Mouse (Mus musculus): Measurements from ENCODE around the gene Farsb. TPM values are rescaled to one million over a fixed set of nuclear protein-coding genes. Genes with fewer than 3 reads are reported as not detected.

The Farsb gene
- polyA plus RNA-seq, 1 experiment, result 23.1 TPM

DNA sequence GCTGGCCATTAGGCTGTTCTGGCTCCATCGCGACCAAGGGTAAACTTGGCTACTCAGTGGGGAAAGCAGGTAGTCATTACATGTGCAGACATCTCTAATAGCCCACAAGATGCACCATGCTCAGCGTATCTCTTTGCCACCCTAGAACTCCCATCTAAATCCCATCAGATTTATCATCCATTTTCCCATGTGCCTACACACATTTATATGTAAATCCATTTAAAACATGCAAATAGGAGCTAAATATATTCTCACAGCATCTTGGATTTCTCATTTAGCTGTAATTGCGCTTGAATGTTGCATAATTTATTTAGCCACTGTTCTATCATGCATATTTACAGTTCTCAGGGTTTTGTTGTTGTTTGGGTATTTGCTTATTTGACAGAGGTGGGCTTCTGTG lies 107.7 kb downstream of the Farsb start:
- Histone ChIP-seq H3K4me3 (ENCODE audit: insufficient read depth, low read depth, low read length) (no peak overlapping the region), H3K27ac (ENCODE audit: insufficient read depth, low read depth, low read length) (no peak overlapping the region), H3K27me3 (replicated peaks; ENCODE audit: control insufficient read depth, insufficient read depth, low read length) (no peaks in the 10 kb centered on the region), H3K36me3 (ENCODE audit: control insufficient read depth, insufficient read depth, low read length) (no peaks in the 10 kb centered on the region), H3K4me1 (ENCODE audit: control insufficient read depth, insufficient read depth, low read length) (no peaks in the 10 kb centered on the region)
- DNase-seq, result no peak
- WGBS, result 92% methylated on average over 4 of the region's 4 CpGs
- TF ChIP-seq CTCF (conservative IDR thresholded peaks at IDR 0.05; ENCODE audit: insufficient read depth, insufficient read length, low read depth, low read length) (no peak), POLR2A (IDR thresholded peaks at IDR 0.05; ENCODE audit: low read depth, low read length) (no peak)

DNA sequence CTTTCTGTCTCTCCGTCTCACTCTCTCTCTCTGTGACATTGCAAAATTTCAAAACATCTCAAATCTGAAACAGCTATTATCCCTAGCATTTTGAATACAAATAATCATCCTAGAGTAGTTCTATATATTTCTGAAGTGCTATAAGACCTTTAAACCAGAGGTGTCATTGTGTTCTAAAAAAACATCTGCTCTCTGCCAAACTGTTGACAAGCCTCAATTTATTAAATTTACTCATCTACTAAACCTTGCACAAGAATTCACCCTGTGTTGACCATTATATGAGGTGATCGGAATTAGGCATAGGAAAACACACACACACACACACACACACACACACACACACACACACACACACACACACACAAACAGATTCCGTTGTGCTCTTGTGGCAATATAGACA lies 113.6 kb downstream of the Farsb start:
- Histone ChIP-seq H3K36me3 (ENCODE audit: control insufficient read depth, insufficient read depth, low read length) (no peaks in the 10 kb centered on the region), H3K27me3 (replicated peaks; ENCODE audit: control insufficient read depth, insufficient read depth, low read length) (no peaks in the 10 kb centered on the region), H3K27ac (ENCODE audit: insufficient read depth, low read depth, low read length) (no peak overlapping the region), H3K4me3 (ENCODE audit: insufficient read depth, low read depth, low read length) (no peak overlapping the region), H3K4me1 (ENCODE audit: control insufficient read depth, insufficient read depth, low read length) (no peaks in the 10 kb centered on the region; the same call in 1 of the 2 replicates)
- no peak for TF ChIP-seq POLR2A (IDR thresholded peaks at IDR 0.05; ENCODE audit: low read depth, low read length)
- no peak for TF ChIP-seq CTCF (conservative IDR thresholded peaks at IDR 0.05; ENCODE audit: insufficient read depth, insufficient read length, low read depth, low read length)
- WGBS, result 87% methylated on average over 3 of the region's 3 CpGs
- no peak for DNase-seq

DNA sequence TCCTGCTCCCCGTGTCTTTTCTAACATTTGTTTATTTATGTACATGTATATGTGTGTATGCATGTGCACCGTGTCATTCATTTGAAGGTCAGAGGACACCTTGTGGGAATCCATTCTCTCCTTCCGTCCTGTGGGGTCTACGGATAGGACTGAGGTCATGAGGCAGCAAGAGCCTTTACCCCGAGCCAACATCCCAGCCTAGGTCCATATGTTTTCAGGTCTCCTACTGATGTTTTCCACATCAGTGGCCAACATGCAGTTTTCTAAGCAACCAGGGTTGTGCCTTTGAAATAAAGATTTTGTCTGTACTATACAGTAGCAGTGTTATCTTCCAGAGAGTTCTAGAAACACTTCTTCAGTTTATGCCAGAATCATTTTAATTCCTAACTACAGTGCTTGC lies 114.9 kb downstream of the Farsb start:
- Histone ChIP-seq H3K27ac (ENCODE audit: insufficient read depth, low read depth, low read length) (no peak overlapping the region), H3K36me3 (ENCODE audit: control insufficient read depth, insufficient read depth, low read length) (no peaks in the 10 kb centered on the region), H3K27me3 (replicated peaks; ENCODE audit: control insufficient read depth, insufficient read depth, low read length) (no peaks in the 10 kb centered on the region), H3K4me1 (ENCODE audit: control insufficient read depth, insufficient read depth, low read length) (no peaks in the 10 kb centered on the region; the same call in 1 of the 2 replicates), H3K4me3 (ENCODE audit: insufficient read depth, low read depth, low read length) (no peak overlapping the region)
- WGBS, result 88% methylated on average over 5 of the region's 5 CpGs
- TF ChIP-seq POLR2A (IDR thresholded peaks at IDR 0.05; ENCODE audit: low read depth, low read length) (no peak), CTCF (conservative IDR thresholded peaks at IDR 0.05; ENCODE audit: insufficient read depth, insufficient read length, low read depth, low read length) (no peak)
- DNase-seq, result no peak

DNA sequence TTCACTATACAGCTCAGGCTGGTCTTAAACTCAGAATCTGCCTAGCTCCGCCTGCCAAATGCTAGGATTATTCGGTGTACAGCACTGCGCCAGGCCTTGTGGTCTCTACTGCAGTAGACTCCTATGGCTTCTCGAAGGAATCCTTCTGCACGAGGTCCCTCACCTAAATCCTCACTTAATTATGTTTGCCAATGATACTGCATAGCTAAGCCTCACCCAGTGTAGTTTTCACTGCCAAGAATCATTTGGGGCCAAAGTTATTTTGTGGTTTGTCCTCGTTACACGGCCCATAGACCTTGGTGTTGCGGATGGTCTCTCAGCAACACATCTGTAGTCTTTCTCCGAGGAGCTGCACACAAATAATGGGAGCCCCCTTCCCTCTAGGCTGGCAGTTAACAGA lies 116.4 kb downstream of the Farsb start:
- 78% methylated on average over 9 of the region's 9 CpGs for WGBS
- no peaks in the 10 kb centered on the region for H3K27me3 ChIP-seq (replicated peaks; ENCODE audit: control insufficient read depth, insufficient read depth, low read length)
- no peaks in the 10 kb centered on the region for H3K36me3 ChIP-seq (ENCODE audit: control insufficient read depth, insufficient read depth, low read length)
- no peak for DNase-seq
- no peaks in the 10 kb centered on the region; the same call in 1 of the 2 replicates for H3K4me1 ChIP-seq (ENCODE audit: control insufficient read depth, insufficient read depth, low read length)
- TF ChIP-seq POLR2A (IDR thresholded peaks at IDR 0.05; ENCODE audit: low read depth, low read length) (no peak), CTCF (conservative IDR thresholded peaks at IDR 0.05; ENCODE audit: insufficient read depth, insufficient read length, low read depth, low read length) (no peak)
- no peak overlapping the region for H3K4me3 ChIP-seq (ENCODE audit: insufficient read depth, low read depth, low read length)
- H3K27ac ChIP-seq (ENCODE audit: insufficient read depth, low read depth, low read length), result no peak overlapping the region

DNA sequence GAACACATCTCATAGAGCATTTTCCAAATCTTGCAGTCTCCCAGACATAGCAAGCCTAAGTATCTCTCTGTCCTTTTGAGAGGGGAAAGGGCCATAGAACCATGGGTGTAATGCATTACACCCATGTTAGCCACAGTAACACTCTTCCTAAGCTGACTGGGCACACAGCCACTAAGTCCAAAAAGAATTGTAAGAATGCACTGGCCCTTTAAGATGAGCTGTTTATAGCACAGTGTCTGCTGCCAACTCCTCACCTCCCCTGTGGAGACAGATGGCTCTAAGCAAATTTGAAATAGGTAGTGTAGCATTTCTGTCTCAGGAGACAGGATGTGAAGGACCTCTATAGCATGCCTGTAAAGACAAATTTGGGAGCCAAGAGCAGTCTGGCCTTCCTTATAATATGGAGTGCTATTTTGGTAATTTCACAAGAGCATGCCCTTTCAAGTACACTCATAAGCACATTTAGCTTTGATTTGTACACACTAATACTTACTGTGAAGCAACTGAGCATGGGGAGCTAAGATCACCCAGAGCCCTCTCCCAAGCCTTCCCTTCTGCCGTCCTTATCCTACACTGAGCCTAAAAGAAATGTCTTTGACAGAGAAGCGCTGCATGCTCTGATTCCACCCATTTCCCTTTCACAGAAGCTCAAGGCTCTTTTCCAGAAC lies 117.0 kb downstream of the Farsb start:
- Histone ChIP-seq H3K4me1 (ENCODE audit: control insufficient read depth, insufficient read depth, low read length) (no peaks in the 10 kb centered on the region; the same call in 1 of the 2 replicates), H3K27ac (ENCODE audit: insufficient read depth, low read depth, low read length) (no peak overlapping the region), H3K36me3 (ENCODE audit: control insufficient read depth, insufficient read depth, low read length) (no peaks in the 10 kb centered on the region), H3K4me3 (ENCODE audit: insufficient read depth, low read depth, low read length) (no peak overlapping the region), H3K27me3 (replicated peaks; ENCODE audit: control insufficient read depth, insufficient read depth, low read length) (no peaks in the 10 kb centered on the region)
- no peak for DNase-seq
- 88% methylated on average over 2 of the region's 2 CpGs for WGBS
- no peak for TF ChIP-seq POLR2A (IDR thresholded peaks at IDR 0.05; ENCODE audit: low read depth, low read length)
- no peak for TF ChIP-seq CTCF (conservative IDR thresholded peaks at IDR 0.05; ENCODE audit: insufficient read depth, insufficient read length, low read depth, low read length)

DNA sequence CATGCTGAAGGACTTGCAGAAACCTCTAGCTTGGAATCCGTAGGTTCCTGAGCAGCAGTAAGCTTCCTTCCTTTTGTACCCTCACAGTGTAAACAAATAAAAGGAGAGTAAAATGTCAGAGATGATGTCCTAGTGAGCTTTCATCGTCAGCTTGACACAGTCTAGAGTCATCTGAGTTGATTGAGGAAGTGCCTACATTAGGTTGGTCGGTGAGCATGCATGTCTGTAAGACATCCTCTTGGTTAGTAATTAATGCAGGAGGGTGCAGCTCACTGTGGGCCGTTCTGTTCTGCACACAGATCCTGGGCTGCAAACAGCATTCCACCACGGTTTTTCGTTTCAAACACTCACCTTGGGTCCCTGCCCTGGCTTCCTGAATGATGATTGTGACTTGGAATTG lies 118.6 kb downstream of the Farsb start:
- Histone ChIP-seq H3K36me3 (ENCODE audit: control insufficient read depth, insufficient read depth, low read length) (no peaks in the 10 kb centered on the region), H3K27ac (ENCODE audit: insufficient read depth, low read depth, low read length) (peak overlapping the region; percentile 49), H3K4me1 (ENCODE audit: control insufficient read depth, insufficient read depth, low read length) (peaks cover 4% of the 10 kb centered on the region; the same call in 1 of the 2 replicates), H3K27me3 (replicated peaks; ENCODE audit: control insufficient read depth, insufficient read depth, low read length) (no peaks in the 10 kb centered on the region), H3K4me3 (ENCODE audit: insufficient read depth, low read depth, low read length) (no peak overlapping the region)
- DNase-seq, result no peak
- WGBS, result 26% methylated on average over 6 of the region's 6 CpGs
- no peak for TF ChIP-seq CTCF (conservative IDR thresholded peaks at IDR 0.05; ENCODE audit: insufficient read depth, insufficient read length, low read depth, low read length)
- TF ChIP-seq POLR2A (IDR thresholded peaks at IDR 0.05; ENCODE audit: low read depth, low read length), result no peak

Other genes with a start within 250 kb of the Farsb start
- gene Sgpp2, start 178.6 kb downstream of the Farsb start, polyA plus RNA-seq (2012; rRNA removed), result 15.6 and 17.8 TPM in 2 replicates
- 109 and 120 TPM in 2 replicates for gene Mogat1, start 22.1 kb upstream of the Farsb start, polyA plus RNA-seq (2012; rRNA removed)
- 14.6 and 14.9 TPM in 2 replicates for gene BC035947, start 23.3 kb upstream of the Farsb start, polyA plus RNA-seq (2012; rRNA removed)
- 7.3 and 12.9 TPM in 2 replicates for gene Acsl3, start 168.9 kb upstream of the Farsb start, polyA plus RNA-seq (2012; rRNA removed)
- gene Utp14b, start 169.1 kb upstream of the Farsb start, polyA plus RNA-seq (2012; rRNA removed), result 0.45 and 0.69 TPM in 2 replicates

Data from kidney, adult 2 months (tissue).